Mouse (Mus musculus): ENCODE results near the gene Akr1b3. TPM values are rescaled to one million over a fixed set of nuclear protein-coding genes. Genes with fewer than 3 reads are reported as not detected.

Akr1b3 gene
- polyA plus RNA-seq, 1 experiment from 2014 or later, result 122 TPM

DNA sequence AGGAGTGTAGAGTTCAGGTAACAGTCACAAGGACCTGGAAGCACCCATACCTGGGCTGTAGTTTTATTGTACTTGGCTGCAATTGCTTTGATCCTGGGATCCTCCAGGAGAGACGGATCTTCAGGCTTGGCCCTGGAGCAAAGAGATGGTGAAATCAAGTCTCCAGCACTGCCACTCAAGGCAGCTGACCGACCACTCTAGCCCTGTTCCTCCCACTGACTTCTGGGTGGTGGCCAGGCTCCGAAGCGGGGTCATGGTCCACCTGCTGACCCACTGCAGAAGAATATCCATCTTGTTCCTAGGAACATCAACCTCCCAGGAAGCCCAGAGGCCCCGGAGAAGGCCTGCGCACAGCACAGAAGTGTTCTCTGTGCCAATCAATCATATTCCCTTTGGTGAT is 7.8 kb downstream of the Akr1b3 start:
- no peak overlapping the region for H3K4me3 ChIP-seq (ENCODE audit: low read length)
- H3K36me3 ChIP-seq (ENCODE audit: control insufficient read depth, insufficient read depth, low read length), result peaks cover 17% of the 10 kb centered on the region
- H3K4me2 ChIP-seq (ENCODE audit: low read length), result no peak overlapping the region
- H3K9ac ChIP-seq (ENCODE audit: low read depth, low read length), result no peak overlapping the region
- no peaks in the 10 kb centered on the region for H3K4me1 ChIP-seq (ENCODE audit: control insufficient read depth, insufficient read depth, low read depth, low read length)
- no peaks in the 10 kb centered on the region for H3K27me3 ChIP-seq (replicated peaks; ENCODE audit: control insufficient read depth, insufficient read depth, low read length)
- WGBS, result 94% methylated on average over 6 of the region's 6 CpGs
- ATAC-seq, result no peak
- H3K27ac ChIP-seq (ENCODE audit: low read depth, low read length), result no peak overlapping the region
- no peaks in the 10 kb centered on the region for H3K9me3 ChIP-seq (ENCODE audit: control insufficient read depth, low read length)

DNA sequence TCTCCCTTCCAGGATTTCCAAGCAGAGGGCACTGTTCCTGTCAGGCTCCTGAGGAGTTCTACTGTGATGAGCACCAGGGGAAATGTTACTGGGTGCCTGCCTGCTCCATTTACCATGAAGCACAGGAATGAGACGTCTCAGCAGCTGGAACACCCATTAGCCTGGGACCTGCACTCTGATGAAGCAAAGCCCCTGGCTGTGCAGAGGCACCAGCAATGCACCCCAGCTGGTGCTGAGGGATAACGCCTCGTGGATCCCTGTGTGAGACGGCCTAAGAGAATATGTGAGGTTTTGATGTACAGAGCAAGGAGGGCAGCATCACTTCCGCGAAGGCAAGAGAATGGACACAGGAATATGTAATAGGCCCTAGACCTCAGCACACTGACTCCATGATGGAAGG is 10.5 kb downstream of the Akr1b3 start:
- no peak overlapping the region for H3K4me2 ChIP-seq (ENCODE audit: low read length)
- peaks cover 17% of the 10 kb centered on the region for H3K36me3 ChIP-seq (ENCODE audit: control insufficient read depth, insufficient read depth, low read length)
- WGBS, result 85% methylated on average over 6 of the region's 6 CpGs
- no peaks in the 10 kb centered on the region for H3K9me3 ChIP-seq (ENCODE audit: control insufficient read depth, low read length)
- H3K27ac ChIP-seq (ENCODE audit: low read depth, low read length), result no peak overlapping the region
- no peak overlapping the region for H3K4me3 ChIP-seq (ENCODE audit: low read length)
- H3K4me1 ChIP-seq (ENCODE audit: control insufficient read depth, insufficient read depth, low read depth, low read length), result no peaks in the 10 kb centered on the region
- H3K9ac ChIP-seq (ENCODE audit: low read depth, low read length), result no peak overlapping the region
- no peak for ATAC-seq
- no peaks in the 10 kb centered on the region for H3K27me3 ChIP-seq (replicated peaks; ENCODE audit: control insufficient read depth, insufficient read depth, low read length)

DNA sequence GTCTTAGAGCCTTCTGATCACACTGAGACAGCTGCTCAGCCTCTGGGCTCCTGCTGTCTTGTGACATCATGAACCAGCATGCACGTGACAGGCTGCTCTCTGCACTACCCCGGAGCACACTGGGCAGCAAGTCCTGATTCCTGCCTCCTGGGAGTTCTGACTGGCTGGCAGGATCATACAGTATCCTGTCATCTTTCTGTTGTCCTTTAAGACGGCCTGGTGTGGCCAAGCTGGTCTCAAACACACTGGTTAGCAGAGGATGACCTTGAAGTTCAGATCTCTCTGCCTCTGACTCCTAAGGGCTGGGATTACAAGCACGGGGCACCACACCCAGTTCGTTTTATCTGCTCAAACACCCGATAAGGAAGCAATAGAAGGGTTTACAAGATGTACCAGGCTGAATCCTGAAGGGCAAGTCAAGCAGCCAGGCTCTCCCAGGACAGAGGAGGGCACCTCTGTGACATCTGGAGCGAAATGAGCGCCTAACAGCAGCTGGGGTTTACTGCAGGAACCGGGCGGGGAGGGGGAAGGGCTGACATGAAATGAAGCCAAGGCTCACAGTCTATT is 12.5 kb downstream of the Akr1b3 start:
- Histone ChIP-seq H3K36me3 (ENCODE audit: control insufficient read depth, insufficient read depth, low read length) (peaks cover 11% of the 10 kb centered on the region), H3K4me3 (ENCODE audit: low read length) (no peak overlapping the region), H3K4me1 (ENCODE audit: control insufficient read depth, insufficient read depth, low read depth, low read length) (no peaks in the 10 kb centered on the region), H3K27ac (ENCODE audit: low read depth, low read length) (no peak overlapping the region), H3K27me3 (replicated peaks; ENCODE audit: control insufficient read depth, insufficient read depth, low read length) (no peaks in the 10 kb centered on the region), H3K9ac (ENCODE audit: low read depth, low read length) (no peak overlapping the region), H3K9me3 (ENCODE audit: control insufficient read depth, low read length) (no peaks in the 10 kb centered on the region), H3K4me2 (ENCODE audit: low read length) (no peak overlapping the region)
- ATAC-seq, result peak; percentile 37; the same call in 1 of the 2 replicates
- 70% methylated on average over 10 of the region's 10 CpGs for WGBS

DNA sequence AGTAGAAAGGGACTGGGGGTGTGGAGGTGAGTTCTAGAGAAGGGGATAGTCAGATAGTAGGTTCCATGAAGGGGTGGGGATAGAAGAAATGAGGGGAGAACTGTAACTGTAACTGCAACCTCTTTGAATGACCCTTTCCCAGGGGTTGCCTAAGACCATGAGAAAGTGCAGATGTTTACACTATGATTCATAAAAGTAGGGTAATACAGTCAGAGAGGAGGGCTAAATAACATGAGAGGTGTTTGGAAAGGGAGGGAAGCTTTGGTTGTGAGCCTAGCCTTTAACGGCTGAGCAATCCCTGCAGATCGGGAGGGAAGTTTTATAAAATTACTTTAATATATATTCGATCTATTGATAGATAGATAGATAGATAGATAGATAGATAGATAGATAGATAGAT is 20.2 kb downstream of the Akr1b3 start:
- WGBS, result 97% methylated on average over 3 of the region's 3 CpGs

DNA sequence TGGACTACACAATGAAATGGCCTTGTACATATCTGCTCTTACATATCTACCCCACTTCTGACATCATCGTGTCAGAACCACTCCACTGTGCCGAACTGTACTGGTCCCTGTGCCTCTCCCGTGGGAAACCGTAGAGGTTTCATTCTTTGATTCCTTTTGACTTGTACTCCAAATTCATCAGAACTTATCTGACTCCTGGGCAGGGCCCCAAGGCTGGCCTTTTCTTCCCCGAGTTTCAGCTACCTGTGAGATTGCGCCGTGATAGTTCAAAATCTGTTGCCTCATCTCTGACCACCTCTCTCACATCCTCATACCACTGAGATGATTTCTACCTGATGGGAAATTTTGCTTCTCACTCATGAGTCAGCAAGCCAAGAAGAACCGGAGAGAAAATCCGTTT is 21.8 kb downstream of the Akr1b3 start:
- Histone ChIP-seq H3K9me3 (ENCODE audit: control insufficient read depth, low read length) (no peaks in the 10 kb centered on the region), H3K27ac (ENCODE audit: low read depth, low read length) (no peak overlapping the region), H3K27me3 (replicated peaks; ENCODE audit: control insufficient read depth, insufficient read depth, low read length) (no peaks in the 10 kb centered on the region), H3K9ac (ENCODE audit: low read depth, low read length) (no peak overlapping the region), H3K4me3 (ENCODE audit: low read length) (no peak overlapping the region), H3K4me2 (ENCODE audit: low read length) (no peak overlapping the region), H3K4me1 (ENCODE audit: control insufficient read depth, insufficient read depth, low read depth, low read length) (no peaks in the 10 kb centered on the region), H3K36me3 (ENCODE audit: control insufficient read depth, insufficient read depth, low read length) (no peaks in the 10 kb centered on the region)
- no peak for ATAC-seq
- WGBS, result 96% methylated on average over 9 of the region's 9 CpGs

More for the DNA sequence above, 20.2 kb downstream of the Akr1b3 start:
- Histone ChIP-seq H3K36me3 (ENCODE audit: control insufficient read depth, insufficient read depth, low read length) (no peaks in the 10 kb centered on the region), H3K27me3 (replicated peaks; ENCODE audit: control insufficient read depth, insufficient read depth, low read length) (no peaks in the 10 kb centered on the region), H3K4me1 (ENCODE audit: control insufficient read depth, insufficient read depth, low read depth, low read length) (no peaks in the 10 kb centered on the region), H3K4me2 (ENCODE audit: low read length) (no peak overlapping the region), H3K27ac (ENCODE audit: low read depth, low read length) (no peak overlapping the region), H3K4me3 (ENCODE audit: low read length) (no peak overlapping the region), H3K9me3 (ENCODE audit: control insufficient read depth, low read length) (no peaks in the 10 kb centered on the region), H3K9ac (ENCODE audit: low read depth, low read length) (no peak overlapping the region)
- ATAC-seq, result no peak

DNA sequence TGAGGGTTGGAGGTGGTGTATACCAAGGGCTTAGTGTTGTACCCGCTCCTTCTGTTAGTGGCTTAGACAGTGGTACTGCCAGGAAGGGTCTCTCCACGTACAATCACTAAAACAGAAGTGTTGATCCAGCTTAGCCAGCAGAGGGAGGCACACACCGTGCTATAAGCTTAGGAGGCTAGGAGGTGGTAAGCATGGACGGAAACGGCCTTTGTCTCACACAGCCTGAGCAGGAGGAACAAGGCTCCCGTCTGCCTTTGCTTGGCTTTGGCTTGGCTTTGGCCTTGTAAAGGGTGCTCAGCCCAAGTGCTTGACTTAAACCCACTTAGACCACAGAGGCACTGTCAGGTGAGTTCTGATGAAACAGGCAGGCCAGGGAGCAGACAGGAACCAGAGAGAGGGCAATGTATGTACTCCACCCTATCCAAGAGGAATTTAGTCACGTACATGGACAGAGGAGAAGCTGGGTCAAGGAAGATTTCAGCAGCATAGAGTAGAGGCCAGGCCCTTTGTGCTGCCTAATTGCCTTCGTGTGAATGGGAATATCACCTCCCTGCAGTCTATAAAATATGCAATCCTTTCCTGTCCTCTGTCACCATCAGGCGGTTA is 24.3 kb downstream of the Akr1b3 start:
- Histone ChIP-seq H3K36me3 (ENCODE audit: control insufficient read depth, insufficient read depth, low read length) (no peaks in the 10 kb centered on the region), H3K4me3 (ENCODE audit: low read length) (no peak overlapping the region), H3K9me3 (ENCODE audit: control insufficient read depth, low read length) (no peaks in the 10 kb centered on the region), H3K9ac (ENCODE audit: low read depth, low read length) (peak overlapping the region; percentile 53), H3K4me1 (ENCODE audit: control insufficient read depth, insufficient read depth, low read depth, low read length) (no peaks in the 10 kb centered on the region), H3K27me3 (replicated peaks; ENCODE audit: control insufficient read depth, insufficient read depth, low read length) (no peaks in the 10 kb centered on the region), H3K27ac (ENCODE audit: low read depth, low read length) (no peak overlapping the region), H3K4me2 (ENCODE audit: low read length) (peak overlapping the region; percentile 27)
- 23% methylated on average over 9 of the region's 9 CpGs for WGBS
- ATAC-seq, result peak; percentile 97

DNA sequence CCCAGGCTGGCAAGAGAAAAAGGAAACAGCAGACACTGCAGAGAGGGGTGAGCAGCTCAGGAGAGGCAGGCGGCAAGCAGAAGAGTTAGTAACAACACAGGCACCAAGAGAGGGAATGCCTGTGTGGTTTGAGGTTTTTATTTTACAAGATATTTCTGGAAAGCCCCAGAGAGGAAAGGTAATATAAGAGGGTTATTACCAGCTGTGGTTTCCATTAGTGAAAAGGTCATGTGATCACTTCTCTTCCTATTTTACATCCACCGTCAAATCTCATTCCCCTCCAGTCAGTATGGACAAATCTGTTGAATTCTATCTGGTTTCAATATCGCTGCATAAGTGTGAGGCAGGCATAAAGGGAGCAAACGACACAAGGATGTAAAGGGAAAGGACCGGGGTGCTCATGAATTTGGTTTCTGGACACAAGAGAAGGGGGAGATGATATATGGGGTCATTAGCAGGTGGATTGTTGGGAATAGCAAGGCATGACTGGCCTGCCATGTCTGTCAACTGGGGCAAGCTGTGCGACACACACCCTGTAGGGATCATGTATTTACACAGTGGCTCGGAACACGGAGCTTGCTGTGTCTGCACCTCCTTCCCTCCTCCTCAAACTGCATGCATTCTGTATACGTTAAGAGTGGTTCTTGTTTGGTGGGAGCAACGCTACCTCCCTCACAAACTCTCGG is 24.9 kb downstream of the Akr1b3 start:
- 68% methylated on average over 11 of the region's 11 CpGs for WGBS
- Histone ChIP-seq H3K4me3 (ENCODE audit: low read length) (no peak overlapping the region), H3K9ac (ENCODE audit: low read depth, low read length) (0 out of 2 replicates have a peak overlapping the region, but pooled peaks have one; percentile 23), H3K9me3 (ENCODE audit: control insufficient read depth, low read length) (no peaks in the 10 kb centered on the region), H3K27me3 (replicated peaks; ENCODE audit: control insufficient read depth, insufficient read depth, low read length) (no peaks in the 10 kb centered on the region), H3K4me2 (ENCODE audit: low read length) (peak overlapping the region; percentile 27), H3K27ac (ENCODE audit: low read depth, low read length) (no peak overlapping the region), H3K4me1 (ENCODE audit: control insufficient read depth, insufficient read depth, low read depth, low read length) (no peaks in the 10 kb centered on the region), H3K36me3 (ENCODE audit: control insufficient read depth, insufficient read depth, low read length) (no peaks in the 10 kb centered on the region)
- peak; percentile 72 for ATAC-seq

DNA sequence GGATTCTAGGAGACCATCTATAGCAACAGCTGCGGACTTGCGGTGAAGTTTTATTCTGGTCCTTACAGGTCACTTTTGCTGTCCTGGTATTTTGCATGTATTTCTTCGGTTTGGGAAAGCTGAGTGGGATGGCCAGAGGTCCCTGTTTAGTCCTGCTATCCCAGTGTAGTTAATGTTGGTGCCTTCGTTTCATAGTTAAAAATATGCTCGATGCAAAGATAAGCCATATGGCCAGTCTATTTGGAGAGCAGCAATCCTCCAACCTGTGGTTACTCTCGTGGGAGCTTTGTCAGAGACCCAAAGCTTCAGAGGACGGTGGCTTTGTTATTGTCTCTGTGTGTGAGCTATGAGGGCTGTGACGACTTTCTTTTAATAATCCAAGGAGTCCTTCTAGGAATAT is 26.6 kb downstream of the Akr1b3 start:
- H3K4me3 ChIP-seq (ENCODE audit: low read length), result no peak overlapping the region
- no peak overlapping the region for H3K27ac ChIP-seq (ENCODE audit: low read depth, low read length)
- no peaks in the 10 kb centered on the region for H3K4me1 ChIP-seq (ENCODE audit: control insufficient read depth, insufficient read depth, low read depth, low read length)
- H3K36me3 ChIP-seq (ENCODE audit: control insufficient read depth, insufficient read depth, low read length), result no peaks in the 10 kb centered on the region
- no peak overlapping the region for H3K4me2 ChIP-seq (ENCODE audit: low read length)
- H3K9me3 ChIP-seq (ENCODE audit: control insufficient read depth, low read length), result no peaks in the 10 kb centered on the region
- H3K9ac ChIP-seq (ENCODE audit: low read depth, low read length), result no peak overlapping the region
- 83% methylated on average over 8 of the region's 8 CpGs for WGBS
- H3K27me3 ChIP-seq (replicated peaks; ENCODE audit: control insufficient read depth, insufficient read depth, low read length), result no peaks in the 10 kb centered on the region
- ATAC-seq, result no peak

DNA sequence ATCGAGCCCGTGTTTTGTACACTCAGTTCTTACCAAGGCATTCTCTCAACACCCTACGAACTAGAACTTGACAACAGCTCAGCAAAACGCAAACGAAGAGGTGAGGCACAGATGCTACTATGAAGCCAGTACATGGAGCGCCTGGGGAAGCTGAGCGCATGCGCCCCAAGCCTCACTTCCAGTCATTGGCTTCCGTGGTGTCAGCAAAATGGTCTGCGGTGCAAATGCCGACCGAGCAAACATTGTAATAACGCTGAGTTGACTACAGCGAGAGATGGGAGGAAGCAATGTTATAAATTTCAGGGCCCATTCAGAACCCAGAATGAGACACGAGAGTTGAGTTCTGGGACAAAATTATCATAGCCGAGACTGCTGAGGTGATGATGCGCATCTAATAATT is 27.2 kb downstream of the Akr1b3 start:
- Histone ChIP-seq H3K4me1 (ENCODE audit: control insufficient read depth, insufficient read depth, low read depth, low read length) (no peaks in the 10 kb centered on the region), H3K4me2 (ENCODE audit: low read length) (no peak overlapping the region), H3K36me3 (ENCODE audit: control insufficient read depth, insufficient read depth, low read length) (no peaks in the 10 kb centered on the region), H3K9me3 (ENCODE audit: control insufficient read depth, low read length) (no peaks in the 10 kb centered on the region), H3K9ac (ENCODE audit: low read depth, low read length) (no peak overlapping the region), H3K27ac (ENCODE audit: low read depth, low read length) (no peak overlapping the region), H3K27me3 (replicated peaks; ENCODE audit: control insufficient read depth, insufficient read depth, low read length) (no peaks in the 10 kb centered on the region), H3K4me3 (ENCODE audit: low read length) (no peak overlapping the region)
- WGBS, result 90% methylated on average over 17 of the region's 17 CpGs
- ATAC-seq, result no peak
